Mouse (Mus musculus) kidney, postnatal 10 days (tissue): ENCODE measurements around the gene Palm2.

Source experiments
- DNase-seq: peaks from one replicate; pipeline ENCODE4 v3.0.0; 2021; ENCODE audit warnings: mixed read lengths

The Palm2 gene

GRCm38 (mm10) chr4:57514003-57514937 lies 80.2 kb downstream of the Palm2 start:
- no peak for DNase-seq

- no peak for DNase-seq
Measured at GRCm38 (mm10) chr4:57515356-57515755, 81.3 kb downstream of the Palm2 start.

GRCm38 (mm10) chr4:57523456-57523855 lies 89.4 kb downstream of the Palm2 start:
- DNase-seq: no peak

GRCm38 (mm10) chr4:57524461-57524860 lies 90.4 kb downstream of the Palm2 start:
- no peak for DNase-seq

GRCm38 (mm10) chr4:57525221-57526011 lies 91.4 kb downstream of the Palm2 start:
- no peak for DNase-seq

- DNase-seq: no peak
Measured at GRCm38 (mm10) chr4:57528296-57528695, 94.2 kb downstream of the Palm2 start.

- no peak for DNase-seq
Measured at GRCm38 (mm10) chr4:57533686-57534085, 99.6 kb downstream of the Palm2 start.

- no peak for DNase-seq
Measured at GRCm38 (mm10) chr4:57534232-57534631, 100.2 kb downstream of the Palm2 start.

- no peak for DNase-seq
Measured at GRCm38 (mm10) chr4:57535087-57535486, 101.0 kb downstream of the Palm2 start.

- no peak for DNase-seq
Measured at GRCm38 (mm10) chr4:57538029-57538688, 104.1 kb downstream of the Palm2 start.

- DNase-seq: peak; percentile 10
Measured at GRCm38 (mm10) chr4:57543692-57544256, 109.7 kb downstream of the Palm2 start.

- no peak for DNase-seq
Measured at GRCm38 (mm10) chr4:57547785-57548184, 113.7 kb downstream of the Palm2 start.

GRCm38 (mm10) chr4:57550216-57550615 lies 116.2 kb downstream of the Palm2 start:
- DNase-seq: no peak

- no peak for DNase-seq
Measured at GRCm38 (mm10) chr4:57557102-57557501, 123.1 kb downstream of the Palm2 start.

GRCm38 (mm10) chr4:57559438-57559837 lies 125.4 kb downstream of the Palm2 start:
- DNase-seq: no peak

GRCm38 (mm10) chr4:57560010-57560409 lies 126.0 kb downstream of the Palm2 start:
- peak; percentile 31 for DNase-seq

- DNase-seq: no peak
Measured at GRCm38 (mm10) chr4:57561055-57561454, 127.0 kb downstream of the Palm2 start.

- DNase-seq: no peak
Measured at GRCm38 (mm10) chr4:57565283-57565682, 131.2 kb downstream of the Palm2 start.

- DNase-seq: no peak
Measured at GRCm38 (mm10) chr4:57565811-57566210, 131.8 kb downstream of the Palm2 start.

- DNase-seq: peak; percentile 73
Measured at GRCm38 (mm10) chr4:57567666-57568206, 133.7 kb downstream of the Palm2 start, which contains the start of gene Pakap. Pakap (plus strand) TSS chr4:57568179.

GRCm38 (mm10) chr4:57568268-57569068 lies 134.4 kb downstream of the Palm2 start:
- DNase-seq: no peak

- DNase-seq: no peak
Measured at GRCm38 (mm10) chr4:57569069-57569355, 135.0 kb downstream of the Palm2 start.
